Mouse (Mus musculus) liver, adult 2 months (tissue): Measurements from ENCODE around the gene Cdkn2aip.

Experiments used
- CTCF ChIP-seq: fragments of 200-500 bp; IDR thresholded peaks from 2 replicates; pipeline ENCODE4 v1.5.1; 2011; ENCODE audit warnings: low read depth, low read length, control low read depth
- POLR2A ChIP-seq: fragments of 200-500 bp; IDR thresholded peaks from 2 replicates; pipeline ENCODE4 v1.6.1; 2011; ENCODE audit warnings: low read length, control low read depth; ENCODE audit not compliant: insufficient read depth; ENCODE audit errors: extremely low read depth

DNA sequence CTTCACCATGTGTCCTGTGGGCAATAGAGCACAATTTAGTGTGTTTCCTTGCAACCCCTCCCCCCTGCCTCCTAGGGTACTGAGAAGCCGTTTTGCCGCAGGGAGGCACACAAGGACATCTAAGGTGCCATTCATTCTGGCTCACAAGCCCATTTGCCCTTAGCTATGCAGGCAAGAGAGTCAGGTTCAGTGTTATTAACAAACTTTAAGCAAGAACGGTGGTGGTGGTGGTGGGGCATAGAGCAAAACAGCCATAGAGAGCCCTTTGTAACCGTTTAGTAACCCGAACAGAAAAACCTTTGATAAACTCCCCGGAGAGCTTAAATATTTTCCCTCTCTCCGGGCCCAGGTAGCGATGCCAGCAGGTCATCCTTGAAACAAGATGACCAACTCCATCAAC is 29.3 kb upstream of the Cdkn2aip start:
- no peak for TF ChIP-seq POLR2A
- no peak for TF ChIP-seq CTCF
